Mouse (Mus musculus) lung, postnatal 14 days (tissue): Measurements from ENCODE around the gene Olfr1438-ps1.
"Not testable (repeated sequence)": the region's sequence is repeated elsewhere in the genome, so short reads cannot be mapped to it uniquely, and the experiment has no call there.

Experiments
- DNase-seq: peaks from one replicate; pipeline ENCODE4 v3.0.0; 2021

The Olfr1438-ps1 gene

GRCm38 (mm10) chr19:12335810-12336209 lies at the start of gene Olfr1438-ps1:
TSS of gene Olfr1438-ps1 (minus strand) at chr19:12335910.
- no peak for DNase-seq

DNA sequence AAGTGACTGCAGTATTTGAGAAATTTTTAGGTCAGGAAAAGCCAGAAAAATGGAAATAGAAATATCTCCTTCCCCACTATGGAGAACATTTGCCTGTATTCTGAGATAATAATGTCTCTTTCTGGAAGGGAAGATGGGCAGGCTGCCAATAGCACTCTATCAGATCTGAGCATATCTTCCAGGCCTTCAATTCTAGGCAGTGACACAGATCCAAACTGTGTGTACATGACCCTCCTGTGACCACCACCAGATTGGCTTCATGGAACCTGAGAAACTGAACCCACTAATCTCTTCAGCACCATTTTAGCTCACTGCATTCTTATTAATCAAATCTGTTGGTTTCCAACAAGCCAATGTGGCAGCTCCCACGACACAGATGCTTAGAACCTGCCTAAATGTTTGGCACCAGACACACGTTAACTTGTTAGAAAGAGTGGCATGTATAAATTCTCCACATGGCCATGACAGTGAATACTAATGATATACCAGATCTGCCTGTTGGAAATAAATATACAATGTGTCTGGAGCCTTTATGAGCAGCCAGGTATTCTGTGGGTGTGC lies 38.8 kb upstream of the Olfr1438-ps1 start:
- DNase-seq, result no peak

DNA sequence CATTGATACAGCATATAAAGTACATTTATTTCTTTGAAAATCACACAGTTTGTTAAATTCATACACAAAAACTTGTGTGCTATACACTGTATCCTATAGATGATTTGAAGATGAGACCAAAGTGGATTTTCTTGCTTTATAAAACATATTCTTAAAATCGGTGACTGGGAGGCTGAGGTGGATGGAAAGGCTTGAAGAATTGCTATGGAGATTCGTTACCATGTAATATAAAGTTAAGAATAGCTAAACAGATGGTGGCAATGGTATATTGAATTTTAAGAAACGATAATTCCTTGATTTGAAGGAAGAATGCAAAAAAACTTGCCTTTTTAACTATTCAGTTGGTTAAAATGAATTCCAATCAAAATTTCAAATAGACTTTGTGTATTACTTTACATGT lies 37.3 kb upstream of the Olfr1438-ps1 start:
- DNase-seq, result no peak

DNA sequence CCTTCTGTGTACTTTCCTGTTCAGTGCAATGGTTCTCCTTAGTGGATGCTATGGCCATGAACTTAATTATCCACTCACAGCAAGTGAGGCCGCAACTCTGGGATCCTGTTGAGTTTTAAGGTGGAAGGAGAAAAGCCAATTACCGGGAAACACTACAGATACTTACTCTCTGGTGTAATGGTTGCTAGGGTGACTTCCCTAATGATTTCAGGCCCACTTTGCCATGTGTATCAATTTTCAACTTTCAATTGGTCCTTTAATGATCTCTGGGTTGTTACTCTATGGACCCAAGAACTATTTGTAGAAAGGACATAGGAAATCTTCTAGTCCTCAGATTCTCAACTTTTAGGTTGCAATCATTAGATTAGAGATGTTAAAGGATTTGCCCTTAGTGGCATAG lies 10.7 kb downstream of the Olfr1438-ps1 start, which contains the start of gene Olfr1437:
Gene Olfr1437, minus strand, starts transcription at position 101 of the 400 bp plus-strand sequence.
- DNase-seq, result no peak

GRCm38 (mm10) chr19:12299030-12299429 lies 36.7 kb downstream of the Olfr1438-ps1 start, which contains the start of gene Olfr1436:
TSS of gene Olfr1436 (minus strand) at chr19:12299130.
- DNase-seq, result not testable (repeated sequence)

DNA sequence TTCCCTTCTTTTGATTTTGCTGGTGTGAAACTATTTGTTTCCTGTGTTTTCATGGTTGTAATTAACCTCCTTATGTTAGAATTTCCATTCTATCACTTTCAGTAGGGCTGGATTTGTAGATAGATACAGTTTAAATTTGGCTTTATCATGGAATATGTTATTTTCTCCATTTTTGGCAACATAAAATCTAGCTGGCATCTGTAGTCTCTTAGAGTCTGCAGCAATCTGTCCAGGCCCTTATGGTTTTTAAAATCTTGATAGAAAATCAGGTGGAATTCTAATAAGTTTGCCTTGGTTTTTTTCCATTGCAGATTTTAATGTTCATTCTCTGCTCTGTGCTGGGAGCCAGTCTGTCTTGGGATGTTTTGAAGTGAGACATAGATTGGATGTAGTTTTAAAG lies 42.7 kb downstream of the Olfr1438-ps1 start:
- DNase-seq, result no peak

GRCm38 (mm10) chr19:12279554-12279953 lies 56.2 kb downstream of the Olfr1438-ps1 start, which contains the start of gene Olfr1434:
TSS of gene Olfr1434 (plus strand) at chr19:12279854.
- no peak for DNase-seq
